Mouse (Mus musculus): ENCODE results near the gene Nipsnap1.

Gene Nipsnap1

DNA sequence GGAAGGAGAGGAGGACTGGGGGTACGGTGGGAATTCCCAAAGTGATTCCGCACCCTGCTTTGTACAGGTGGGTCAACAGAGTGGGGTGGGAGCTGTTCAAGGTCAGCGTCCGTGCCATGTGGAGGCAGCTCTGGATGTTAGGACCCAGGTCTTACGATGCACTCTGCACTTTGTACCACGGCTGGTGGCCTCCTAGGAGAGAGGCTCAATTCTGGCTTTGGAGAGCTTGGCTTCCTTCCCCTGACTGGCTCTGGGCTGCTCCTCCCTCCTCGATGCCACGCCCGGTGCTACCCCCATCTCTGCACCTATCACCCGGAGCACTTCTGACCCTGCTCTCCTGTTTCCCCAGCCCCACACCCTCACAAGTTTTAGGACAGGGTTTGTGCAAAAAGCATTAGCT, 800 bp downstream of the Nipsnap1 start:
- DNase-seq: no peak

DNA sequence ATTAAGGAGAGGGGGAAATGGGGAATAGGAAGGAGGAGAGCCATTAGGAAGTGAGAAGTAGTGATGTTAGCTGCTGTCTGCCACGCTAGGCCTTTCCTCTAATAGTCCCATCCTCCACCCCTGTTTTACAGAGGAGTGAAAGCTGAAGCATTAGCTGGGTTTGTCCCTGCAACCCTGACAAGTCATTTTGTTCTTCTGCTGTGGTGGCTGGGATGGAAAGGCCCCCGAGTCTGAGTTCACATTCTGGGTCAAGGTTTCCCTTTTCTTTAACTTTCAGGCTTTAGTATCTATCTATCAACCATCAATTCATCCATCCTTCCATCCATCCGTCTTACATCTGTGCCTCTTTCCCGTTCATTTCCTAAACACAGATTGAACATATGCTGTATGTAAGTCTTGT, 7.3 kb downstream of the Nipsnap1 start:
- no peak for DNase-seq

GRCm38 (mm10) chr11:4882892-4883627, 9.3 kb downstream of the Nipsnap1 start:
- DNase-seq: peak; percentile 62

GRCm38 (mm10) chr11:4885385-4885903, 11.7 kb downstream of the Nipsnap1 start:
- peak; percentile 65 for DNase-seq

GRCm38 (mm10) chr11:4886987-4887386, 13.2 kb downstream of the Nipsnap1 start:
- no peak for DNase-seq

- peak; percentile 79 for DNase-seq
Observed at GRCm38 (mm10) chr11:4894848-4895816, 21.4 kb downstream of the Nipsnap1 start, which contains the start of gene Thoc5. Gene Thoc5, plus strand, starts transcription at chr11:4895320.

GRCm38 (mm10) chr11:4900437-4900836, 26.7 kb downstream of the Nipsnap1 start:
- DNase-seq: peak; percentile 7

- DNase-seq: no peak
Observed at GRCm38 (mm10) chr11:4901956-4902355, 28.2 kb downstream of the Nipsnap1 start.

GRCm38 (mm10) chr11:4906231-4906630, 32.5 kb downstream of the Nipsnap1 start:
- no peak for DNase-seq

DNA sequence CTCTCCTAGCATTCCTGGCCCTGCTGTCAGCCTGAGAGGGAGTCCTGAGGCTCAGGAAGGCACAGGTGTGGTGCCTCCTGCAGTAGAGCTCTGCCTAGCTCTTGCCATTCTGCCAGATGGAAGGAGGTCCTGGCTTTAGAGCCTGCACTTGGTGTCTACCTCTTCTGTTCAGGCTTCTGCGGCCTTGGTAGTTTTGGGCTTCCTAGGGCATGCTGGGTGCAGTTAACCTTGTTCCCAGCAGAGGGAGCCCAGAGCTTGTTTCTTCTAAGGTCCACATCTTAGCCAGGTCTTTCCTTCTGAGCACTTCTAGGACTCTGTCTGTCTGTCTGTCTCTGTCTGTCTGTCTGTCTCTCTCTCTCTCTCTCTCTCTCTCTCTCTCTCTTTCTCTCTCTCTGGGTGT, 42.3 kb downstream of the Nipsnap1 start:
- DNase-seq: peak; percentile 68

DNA sequence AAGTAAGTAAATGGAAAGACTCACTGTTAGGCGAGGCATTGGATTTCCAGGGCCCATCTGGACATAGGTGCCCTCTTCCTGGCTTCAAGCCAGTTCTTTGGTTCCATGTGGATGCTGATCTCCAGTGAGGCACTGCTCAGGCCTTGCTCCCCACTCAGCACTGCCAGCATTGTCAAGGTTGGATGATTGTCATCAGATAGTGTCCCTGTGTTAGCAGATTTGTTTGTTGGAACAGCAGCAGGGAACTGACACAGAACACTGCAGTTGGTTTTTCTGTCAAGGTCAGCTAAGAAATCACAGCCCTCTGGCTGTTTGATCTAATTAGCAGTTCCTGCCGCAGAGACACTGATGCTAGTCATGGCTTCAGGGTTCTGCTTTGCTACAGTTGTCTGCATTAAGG, 47.5 kb downstream of the Nipsnap1 start:
- no peak for DNase-seq

- no peak for DNase-seq
Observed at GRCm38 (mm10) chr11:4921751-4922150, 48.0 kb downstream of the Nipsnap1 start.

DNA sequence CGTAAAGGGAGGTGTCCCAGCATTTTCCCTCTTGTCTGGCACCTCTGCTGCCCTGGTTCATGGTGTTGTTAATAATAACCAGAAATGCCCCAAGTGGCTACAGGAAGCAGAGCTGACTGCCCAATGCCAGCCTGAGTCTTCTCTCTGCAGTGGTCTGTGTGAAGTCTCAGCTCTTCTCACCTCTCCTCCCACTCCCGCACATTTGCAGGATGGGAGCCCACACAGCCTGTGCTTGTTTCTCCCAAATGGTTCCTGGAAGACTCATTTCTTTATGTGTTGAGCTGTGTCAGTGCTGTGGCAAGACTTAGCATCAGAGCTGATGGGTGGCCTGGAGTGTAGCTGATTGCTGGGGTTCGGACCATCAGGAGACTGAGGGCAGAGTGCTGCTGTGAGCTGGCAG, 53.5 kb downstream of the Nipsnap1 start:
- no peak for DNase-seq

- peak; percentile 44 for DNase-seq
Observed at GRCm38 (mm10) chr11:4931009-4931601, 57.4 kb downstream of the Nipsnap1 start.

- DNase-seq: no peak
Observed at GRCm38 (mm10) chr11:4936243-4936642, 62.5 kb downstream of the Nipsnap1 start.
